Mouse (Mus musculus): ENCODE results near the gene Tusc1. TPM values are rescaled to one million over a fixed set of nuclear protein-coding genes. Genes with fewer than 3 reads are reported as not detected.

Gene Tusc1
- 1 to 10 TPM; 1.2 to 2.2 TPM for polyA plus RNA-seq (2017; shearing (Covaris generic))

DNA sequence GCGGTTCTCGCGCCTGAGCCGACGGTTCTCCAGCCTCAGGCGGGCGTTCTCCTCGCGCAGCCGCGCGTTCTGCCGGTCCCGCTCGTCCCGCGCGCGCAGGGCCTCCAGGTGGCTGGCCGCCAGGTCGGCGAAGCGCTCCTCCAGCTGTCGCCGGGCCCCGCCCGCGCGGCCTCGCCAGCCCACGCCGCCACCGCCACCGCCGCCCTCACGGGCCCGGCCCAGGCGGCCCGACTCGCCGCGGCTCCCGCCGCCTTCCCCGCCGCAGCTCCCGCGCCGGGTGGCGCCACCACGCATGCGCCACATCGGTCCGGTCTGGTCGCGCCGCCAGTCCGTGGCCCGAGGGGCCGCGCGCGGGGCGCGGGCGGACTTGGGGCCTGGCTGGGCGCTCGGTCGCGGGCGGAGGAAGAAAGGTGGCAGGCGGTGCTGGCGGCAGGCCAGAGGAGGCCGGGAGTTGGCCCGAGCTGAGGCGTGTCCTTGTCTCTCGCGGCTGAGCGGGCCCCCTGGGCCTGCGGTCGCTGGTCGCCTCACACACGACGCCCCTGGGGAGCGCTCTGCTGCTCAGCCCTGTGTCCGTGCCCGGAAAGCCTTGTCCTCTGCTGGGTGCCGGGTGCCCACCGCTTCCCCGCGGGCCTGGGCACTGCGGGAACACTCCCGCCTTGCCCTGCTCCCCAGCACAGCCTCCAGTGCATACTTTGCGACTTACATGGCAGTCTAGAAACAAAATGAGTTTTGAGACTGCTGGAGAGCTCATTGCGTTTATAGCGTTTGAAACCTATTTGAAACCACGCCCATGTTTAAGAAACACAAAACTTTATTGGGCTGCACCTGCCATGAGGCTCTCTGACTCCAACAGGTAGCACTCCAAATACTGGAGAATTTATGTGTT is at the start of gene Tusc1:
Tusc1 (minus strand) TSS at position 394 of the 886 bp plus-strand sequence.

